Mouse (Mus musculus) spleen, adult 2 months (tissue): Measurements from ENCODE around the gene Scnn1g. TPM values are rescaled to one million over a fixed set of nuclear protein-coding genes. Genes with fewer than 3 reads are reported as not detected.

Experiments used
- DNase-seq, 2 experiments: peaks; one replicate each; pipeline versions ENCODE4 v3.0.0 to v3.0.0-alpha.2; 2012 to 2021; ENCODE audit warnings: low spot score in 2 of 2, low read depth in 1 of 2
- H3K27ac ChIP-seq: fragments of 200-500 bp; 2 replicates; pipeline ENCODE4 v1.5.1; 2012; ENCODE audit warnings: low read length, inconsistent platforms; ENCODE audit not compliant: insufficient read depth
- H3K27me3 ChIP-seq: fragments of 200-500 bp; 2 replicates; pipeline ENCODE4 v1.6.1; 2012; ENCODE audit warnings: mild to moderate bottlenecking, moderate library complexity, low read length, inconsistent platforms; ENCODE audit not compliant: control insufficient read depth, insufficient read depth
- H3K36me3 ChIP-seq: fragments of 200-500 bp; 2 replicates; pipeline ENCODE4 v1.6.1; 2012; ENCODE audit warnings: mild to moderate bottlenecking, low read length, inconsistent platforms; ENCODE audit not compliant: control insufficient read depth, insufficient read depth
- H3K4me1 ChIP-seq: fragments of 200-500 bp; 2 replicates; pipeline ENCODE4 v1.6.1; 2011; ENCODE audit warnings: inconsistent platforms; ENCODE audit not compliant: control insufficient read depth, insufficient read depth, insufficient read length
- H3K4me3 ChIP-seq: fragments of 200-500 bp; 2 replicates; pipeline ENCODE4 v1.5.1; 2011; ENCODE audit warnings: mild to moderate bottlenecking, inconsistent platforms; ENCODE audit not compliant: insufficient read depth, insufficient read length; ENCODE audit errors: extremely low read depth
- CTCF ChIP-seq: fragments of 200-500 bp; IDR thresholded peaks from 2 replicates; pipeline ENCODE4 v1.5.1; 2011; ENCODE audit warnings: mild to moderate bottlenecking, inconsistent platforms; ENCODE audit not compliant: insufficient read depth, insufficient read length, insufficient replicate concordance; ENCODE audit errors: extremely low read depth
- POLR2A ChIP-seq: fragments of 200-500 bp; IDR thresholded peaks from 2 replicates; pipeline ENCODE4 v1.6.1; 2011; ENCODE audit warnings: low read depth, low read length, inconsistent platforms
- WGBS: fragments of 180-500 bp; shearing (Covaris S2); methylation state at CpG from one replicate; pipeline ENCODE4 v1.1.7; 2018; 5-methylcytosine and 5-hydroxymethylcytosine counted together
- polyA plus RNA-seq: library from polyadenylated mRNA; depleted of rRNA; stranded (reverse); fragments of >200 nt; gene quantifications from 2 replicates; pipeline ENCODE4 v1.2.3, GENCODE M21; 2012; rRNA removed

Gene Scnn1g
- 0.04 and 0.07 TPM in 2 replicates for polyA plus RNA-seq

- 0 out of 2 replicates have a peak, but pooled peaks cover 2% of the 10 kb centered on the region for H3K27me3 ChIP-seq
- no peak within 1 kb of the TSS for H3K4me3 ChIP-seq
- no peaks in the 10 kb centered on the region for H3K4me1 ChIP-seq
- 5% methylated on average over 38 of the region's 38 CpGs for WGBS
- H3K27ac ChIP-seq = no peak within 1 kb of the TSS
- TF ChIP-seq POLR2A (no peak), CTCF (peak; percentile 80; the same call in 1 of the 2 replicates)
- peak; percentile 41 to 68 for DNase-seq
- no peaks in the 10 kb centered on the region for H3K36me3 ChIP-seq
Observed at GRCm38 (mm10) chr7:121734171-121734831, at the start of gene Scnn1g. TSS of gene Scnn1g (plus strand) at chr7:121734479.

- Histone ChIP-seq H3K4me1 (peaks cover 3% of the 10 kb centered on the region; the same call in 1 of the 2 replicates), H3K27me3 (no peaks in the 10 kb centered on the region), H3K36me3 (no peaks in the 10 kb centered on the region), H3K27ac (no peak overlapping the region), H3K4me3 (no peak overlapping the region)
- DNase-seq = no peak
- TF ChIP-seq CTCF (no peak), POLR2A (no peak)
- 85% methylated on average over 5 of the region's 5 CpGs for WGBS
Observed at GRCm38 (mm10) chr7:121685140-121685984, 48.9 kb upstream of the Scnn1g start.

GRCm38 (mm10) chr7:121689338-121689737, 44.9 kb upstream of the Scnn1g start:
- Histone ChIP-seq H3K27ac (no peak overlapping the region), H3K36me3 (no peaks in the 10 kb centered on the region), H3K27me3 (no peaks in the 10 kb centered on the region), H3K4me3 (no peak overlapping the region), H3K4me1 (peaks cover 3% of the 10 kb centered on the region; the same call in 1 of the 2 replicates)
- no peak for TF ChIP-seq CTCF
- no peak for TF ChIP-seq POLR2A
- no peak for DNase-seq

GRCm38 (mm10) chr7:121691803-121692202, 42.5 kb upstream of the Scnn1g start:
- TF ChIP-seq POLR2A = no peak
- TF ChIP-seq CTCF = no peak
- no peak overlapping the region for H3K27ac ChIP-seq
- no peaks in the 10 kb centered on the region for H3K36me3 ChIP-seq
- H3K27me3 ChIP-seq = no peaks in the 10 kb centered on the region
- H3K4me1 ChIP-seq = peaks cover 3% of the 10 kb centered on the region; the same call in 1 of the 2 replicates
- DNase-seq = no peak
- 94% methylated on average over 2 of the region's 2 CpGs for WGBS
- no peak overlapping the region for H3K4me3 ChIP-seq

GRCm38 (mm10) chr7:121697170-121697569, 37.1 kb upstream of the Scnn1g start:
- no peak for DNase-seq
- Histone ChIP-seq H3K4me1 (no peaks in the 10 kb centered on the region; the same call in none of the 2 replicates), H3K36me3 (peaks cover 2% of the 10 kb centered on the region; the same call in 1 of the 2 replicates), H3K27ac (no peak overlapping the region), H3K27me3 (no peaks in the 10 kb centered on the region), H3K4me3 (no peak overlapping the region)
- no peak for TF ChIP-seq CTCF
- no peak for TF ChIP-seq POLR2A

- TF ChIP-seq POLR2A = no peak
- TF ChIP-seq CTCF = no peak
- no peaks in the 10 kb centered on the region for H3K27me3 ChIP-seq
- peaks cover 2% of the 10 kb centered on the region; the same call in 1 of the 2 replicates for H3K36me3 ChIP-seq
- WGBS = 84% methylated on average over 1 of the region's 1 CpGs
- DNase-seq = no peak
- H3K4me3 ChIP-seq = no peak overlapping the region
- H3K4me1 ChIP-seq = no peaks in the 10 kb centered on the region; the same call in none of the 2 replicates
- no peak overlapping the region for H3K27ac ChIP-seq
Observed at GRCm38 (mm10) chr7:121697574-121697973, 36.7 kb upstream of the Scnn1g start.

- Histone ChIP-seq H3K4me1 (no peaks in the 10 kb centered on the region; the same call in none of the 2 replicates), H3K4me3 (no peak overlapping the region), H3K36me3 (peaks cover 2% of the 10 kb centered on the region; the same call in 1 of the 2 replicates), H3K27me3 (no peaks in the 10 kb centered on the region), H3K27ac (no peak overlapping the region)
- no peak for TF ChIP-seq CTCF
- no peak for TF ChIP-seq POLR2A
- no peak for DNase-seq
Observed at GRCm38 (mm10) chr7:121699218-121699617, 35.1 kb upstream of the Scnn1g start.
